Mouse (Mus musculus): Measurements from ENCODE around the gene Smim5.

GRCm38 (mm10) chr11:115876438-115876837 lies 23.3 kb upstream of the Smim5 start:
- TF ChIP-seq POLR2A (IDR thresholded peaks at IDR 0.05; ENCODE audit: insufficient read depth, low read length): no peak
- no peak for TF ChIP-seq EP300 (IDR thresholded peaks at IDR 0.05; ENCODE audit: insufficient read depth, low read depth, low read length)
